8 mouse cellular contexts compared by ENCODE assay signal in the genomic region with DNA sequence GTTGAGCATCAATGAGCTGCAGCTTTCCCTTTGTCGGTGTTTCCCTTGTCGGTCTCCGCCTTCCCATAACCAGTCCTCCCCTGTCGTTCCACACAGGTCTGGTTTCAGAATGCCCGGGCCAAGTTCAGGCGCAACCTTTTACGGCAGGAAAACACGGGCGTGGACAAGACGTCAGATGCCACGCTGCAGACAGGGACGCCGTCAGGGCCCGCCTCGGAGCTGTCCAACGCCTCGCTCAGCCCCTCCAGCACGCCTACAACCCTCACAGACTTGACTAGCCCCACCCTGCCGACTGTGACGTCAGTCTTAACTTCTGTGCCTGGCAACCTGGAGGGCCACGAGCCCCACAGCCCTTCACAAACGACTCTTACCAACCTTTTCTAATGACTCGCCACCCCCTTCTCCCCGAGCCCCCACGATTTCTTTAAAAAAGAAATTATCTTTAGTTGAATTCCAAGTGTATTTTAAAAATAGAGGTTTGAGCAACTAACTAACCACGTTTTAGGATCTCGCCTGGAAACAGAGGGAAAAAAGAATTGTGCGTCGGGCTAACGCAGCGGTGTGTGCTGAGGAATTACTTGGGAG. TPM values are rescaled to one million over a fixed set of nuclear protein-coding genes. Genes with fewer than 3 reads are reported as not detected.
DNase-seq lines count a peak whose midpoint lies in the region; ATAC-seq and TF ChIP-seq lines count a peak whose summit lies in the region.

No protein-coding gene starts in this region.

- no peak overlapping the region for H3K27ac ChIP-seq in embryonic facial prominence, embryonic 14.5 days (replicated peaks; ENCODE audit: low read depth, low read length)
- no peak overlapping the region for H3K27ac ChIP-seq in hindbrain, embryonic 15.5 days (replicated peaks)
- no peak overlapping the region for H3K27ac ChIP-seq in liver, adult 2 months (replicated peaks; ENCODE audit: insufficient read depth, low read depth, low read length)
- H3K27ac ChIP-seq in midbrain, embryonic 15.5 days: no peak overlapping the region

- no peaks in the 10 kb centered on the region for H3K9me3 ChIP-seq in G1E (replicated peaks)
- no peaks in the 10 kb centered on the region for H3K9me3 ChIP-seq in embryonic facial prominence, embryonic 14.5 days (ENCODE audit: control insufficient read depth, low read length)
- no peaks in the 10 kb centered on the region for H3K9me3 ChIP-seq in hindbrain, embryonic 15.5 days
- no peaks in the 10 kb centered on the region for H3K9me3 ChIP-seq in midbrain, embryonic 15.5 days

- H3K27me3 ChIP-seq in G1E (ENCODE audit: insufficient read depth, low read length): peaks cover 60% of the 10 kb centered on the region
- peaks cover 59% of the 10 kb centered on the region for H3K27me3 ChIP-seq in embryonic facial prominence, embryonic 14.5 days (replicated peaks; ENCODE audit: control insufficient read depth, insufficient read depth, low read length)
- H3K27me3 ChIP-seq in hindbrain, embryonic 15.5 days: peaks cover 72% of the 10 kb centered on the region
- H3K27me3 ChIP-seq in liver, adult 2 months (ENCODE audit: control insufficient read depth, insufficient read depth, low read length): no peaks in the 10 kb centered on the region
- H3K27me3 ChIP-seq in midbrain, embryonic 15.5 days (replicated peaks): peaks cover 56% of the 10 kb centered on the region

- H3K4me1 ChIP-seq in G1E (ENCODE audit: insufficient read depth, low read depth, low read length): peaks cover 17% of the 10 kb centered on the region
- H3K4me1 ChIP-seq in embryonic facial prominence, embryonic 14.5 days (ENCODE audit: control insufficient read depth, insufficient read depth, low read length): no peaks in the 10 kb centered on the region
- H3K4me1 ChIP-seq in hindbrain, embryonic 15.5 days (replicated peaks): peaks cover 7% of the 10 kb centered on the region
- 0 out of 2 replicates have a peak, but pooled peaks cover 3% of the 10 kb centered on the region for H3K4me1 ChIP-seq in liver, adult 2 months (ENCODE audit: control insufficient read depth, insufficient read depth, low read length)
- H3K4me1 ChIP-seq in midbrain, embryonic 15.5 days: peaks cover 13% of the 10 kb centered on the region; the same call in 1 of the 2 replicates

- TF ChIP-seq CTCF in G1E (IDR thresholded peaks at IDR 0.05; ENCODE audit: low read depth, low read length): no peak
- no peak for TF ChIP-seq CTCF in liver, adult 2 months (IDR thresholded peaks at IDR 0.05; ENCODE audit: low read depth, low read length)

- no peak for TF ChIP-seq POLR2A in liver, adult 2 months (IDR thresholded peaks at IDR 0.05; ENCODE audit: extremely low read depth, insufficient read depth, low read length)

- H3K4me2 ChIP-seq in embryonic facial prominence, embryonic 14.5 days (ENCODE audit: low read depth, low read length): peak overlapping the region; percentile 54
- H3K4me2 ChIP-seq in hindbrain, embryonic 15.5 days: peak overlapping the region; percentile 38
- H3K4me2 ChIP-seq in midbrain, embryonic 15.5 days: peak overlapping the region; percentile 20

- ATAC-seq in G1E (ENCODE audit: extremely low read depth, insufficient number of reproducible peaks, low FRiP score, poor library complexity, severe bottlenecking): peak; percentile 45; the same call in 1 of the 2 replicates
- peak; percentile 83 for ATAC-seq in embryonic facial prominence, embryonic 14.5 days (ENCODE audit: low read depth)
- ATAC-seq in hindbrain, embryonic 15.5 days (ENCODE audit: low FRiP score, low read depth): no peak
- no peak; the same call in 1 of the 2 replicates for ATAC-seq in midbrain, embryonic 15.5 days (replicated peaks)

- H3K36me3 ChIP-seq in G1E (replicated peaks): no peaks in the 10 kb centered on the region
- H3K36me3 ChIP-seq in embryonic facial prominence, embryonic 14.5 days (ENCODE audit: control insufficient read depth, insufficient read depth, low read length): no peaks in the 10 kb centered on the region
- H3K36me3 ChIP-seq in hindbrain, embryonic 15.5 days: no peaks in the 10 kb centered on the region
- H3K36me3 ChIP-seq in liver, adult 2 months (ENCODE audit: control insufficient read depth, insufficient read depth, low read length): no peaks in the 10 kb centered on the region
- no peaks in the 10 kb centered on the region for H3K36me3 ChIP-seq in midbrain, embryonic 15.5 days (replicated peaks)

- DNase-seq in B cell, adult 2 months: peak; percentile 72 to 76
- DNase-seq in G1E (ENCODE audit: low spot score): peak; percentile 47
- DNase-seq in embryonic facial prominence, embryonic 14.5 days (ENCODE audit: low spot score): peak; percentile 86
- peak; percentile 32 for DNase-seq in liver, adult 2 months (ENCODE audit: extremely low read depth, low read depth, low spot score)
- no peak for DNase-seq in retina, embryonic 14.5 days (ENCODE audit: low spot score)
- DNase-seq in frontal cortex, postnatal 10 days (ENCODE audit: low spot score in 2 of 2): no peak

- no peak overlapping the region for H3K9ac ChIP-seq in embryonic facial prominence, embryonic 14.5 days (ENCODE audit: low read depth, low read length)
- no peak overlapping the region for H3K9ac ChIP-seq in hindbrain, embryonic 15.5 days
- no peak overlapping the region for H3K9ac ChIP-seq in liver, adult 2 months (ENCODE audit: low read depth, low read length)
- H3K9ac ChIP-seq in midbrain, embryonic 15.5 days: no peak overlapping the region

- no peaks in the 10 kb centered on the region for H3K79me2 ChIP-seq in liver, adult 2 months (ENCODE audit: control insufficient read depth, insufficient read depth, low read length)

- 9% methylated on average over 29 of the region's 31 CpGs for WGBS in embryonic facial prominence, embryonic 14.5 days
- WGBS in hindbrain, embryonic 15.5 days: 5% methylated on average over 31 of the region's 31 CpGs
- WGBS in liver, adult 2 months: 8% methylated on average over 31 of the region's 31 CpGs
- 19% methylated on average over 31 of the region's 31 CpGs for WGBS in midbrain, embryonic 15.5 days

- H3K4me3 ChIP-seq in G1E (ENCODE audit: low read depth, low read length): peak overlapping the region; percentile 61; the same call in 1 of the 2 replicates
- peak overlapping the region; percentile 30 for H3K4me3 ChIP-seq in embryonic facial prominence, embryonic 14.5 days (ENCODE audit: low read depth, low read length)
- H3K4me3 ChIP-seq in hindbrain, embryonic 15.5 days: no peak overlapping the region
- H3K4me3 ChIP-seq in liver, adult 2 months (ENCODE audit: insufficient read depth, low read depth, low read length): peak overlapping the region; percentile 11; the same call in 1 of the 2 replicates
- 0 out of 2 replicates have a peak overlapping the region, but pooled peaks have one; percentile 1 for H3K4me3 ChIP-seq in midbrain, embryonic 15.5 days

RNA-seq across cellular contexts. Expression of a gene that starts 29.8 kb away (rescaled TPM):
- total RNA-seq in G1E (2014; fragmentation: Nextera tagmentation) (not detected in 2 replicates), G1E (2017) (0.05 and 0.06 TPM in 2 replicates)
- polyA plus RNA-seq in G1E (2012): 0.05 and 0.08 TPM in 2 replicates
- polyA plus RNA-seq in embryonic facial prominence, embryonic 14.5 days (2014; fragmentation: Nextera tagmentation; extraction: Ambion mirVana): 10.4 and 11.2 TPM in 2 replicates
- polyA plus RNA-seq in hindbrain, embryonic 15.5 days (2015; fragmentation: Nextera tagmentation; extraction: Ambion mirVana): 12.3 and 63.3 TPM in 2 replicates
- total RNA-seq in liver, adult 2 months (2014; rRNA removed): 1.3 and 3.6 TPM in 2 replicates
- 4.6 and 5.4 TPM in 2 replicates for polyA plus RNA-seq in liver, adult 2 months (2012; rRNA removed)
- 47.3 and 58.4 TPM in 2 replicates for polyA plus RNA-seq in midbrain, embryonic 15.5 days (2015; fragmentation: Nextera tagmentation; extraction: Ambion mirVana)

Comparison
In these comparisons a context has a peak if more than half of its experiments do, and no peak if none do; other contexts are left out.
1. DNase-seq: peak in B cell, adult 2 months (2 of 2), G1E (single experiment), embryonic facial prominence, embryonic 14.5 days (single experiment) and liver, adult 2 months (single experiment); none in retina, embryonic 14.5 days (single experiment) and frontal cortex, postnatal 10 days (0 of 2).
2. ATAC-seq: peak in G1E (single experiment) and embryonic facial prominence, embryonic 14.5 days (single experiment); none in hindbrain, embryonic 15.5 days (single experiment) and midbrain, embryonic 15.5 days (single experiment).
3. Peak in every context shown above with its lines, with median percentiles within 50 percentile points of each other: H3K4me2 ChIP-seq.